Mouse (Mus musculus) bone marrow macrophage, adult 2 months (primary cell): ENCODE data around the gene Tnik. TPM values are rescaled to one million over a fixed set of nuclear protein-coding genes. Genes with fewer than 3 reads are reported as not detected.

Source experiments
- H3K27ac ChIP-seq: 2 replicates; pipeline ENCODE4 v1.5.1; 2012; ENCODE audit warnings: low read depth, low read length; ENCODE audit not compliant: insufficient read depth
- H3K4me1 ChIP-seq: 2 replicates; pipeline ENCODE4 v1.6.1; 2012; ENCODE audit warnings: low read length; ENCODE audit not compliant: control insufficient read depth, insufficient read depth
- H3K4me3 ChIP-seq: 2 replicates; pipeline ENCODE4 v1.5.1; 2012; ENCODE audit warnings: mild to moderate bottlenecking, low read length, moderate library complexity; ENCODE audit not compliant: insufficient read depth
- CTCF ChIP-seq: IDR thresholded peaks from 2 replicates; pipeline ENCODE4 v1.5.1; 2012; ENCODE audit warnings: low read depth, mild to moderate bottlenecking, low read length, moderate library complexity
- POLR2A ChIP-seq: IDR thresholded peaks from 2 replicates; pipeline ENCODE4 v1.6.1; 2012; ENCODE audit warnings: mild to moderate bottlenecking, low read depth, low read length, borderline replicate concordance
- polyA plus RNA-seq: library from polyadenylated mRNA; stranded (reverse); fragments of >200 nt; gene quantifications from 2 replicates; pipeline ENCODE4 v1.2.4, GENCODE M21; 2012; ENCODE audit not compliant: missing spikeins, insufficient read depth, insufficient read length

The Tnik gene
- polyA plus RNA-seq, 1 experiment = 0.54 TPM

- no peak overlapping the region for H3K27ac ChIP-seq
- no peak overlapping the region for H3K4me3 ChIP-seq
- no peak for TF ChIP-seq POLR2A
- TF ChIP-seq CTCF = no peak
- H3K4me1 ChIP-seq = no peaks in the 10 kb centered on the region
Measured at GRCm38 (mm10) chr3:28578950-28579615, 316.1 kb downstream of the Tnik start.

DNA sequence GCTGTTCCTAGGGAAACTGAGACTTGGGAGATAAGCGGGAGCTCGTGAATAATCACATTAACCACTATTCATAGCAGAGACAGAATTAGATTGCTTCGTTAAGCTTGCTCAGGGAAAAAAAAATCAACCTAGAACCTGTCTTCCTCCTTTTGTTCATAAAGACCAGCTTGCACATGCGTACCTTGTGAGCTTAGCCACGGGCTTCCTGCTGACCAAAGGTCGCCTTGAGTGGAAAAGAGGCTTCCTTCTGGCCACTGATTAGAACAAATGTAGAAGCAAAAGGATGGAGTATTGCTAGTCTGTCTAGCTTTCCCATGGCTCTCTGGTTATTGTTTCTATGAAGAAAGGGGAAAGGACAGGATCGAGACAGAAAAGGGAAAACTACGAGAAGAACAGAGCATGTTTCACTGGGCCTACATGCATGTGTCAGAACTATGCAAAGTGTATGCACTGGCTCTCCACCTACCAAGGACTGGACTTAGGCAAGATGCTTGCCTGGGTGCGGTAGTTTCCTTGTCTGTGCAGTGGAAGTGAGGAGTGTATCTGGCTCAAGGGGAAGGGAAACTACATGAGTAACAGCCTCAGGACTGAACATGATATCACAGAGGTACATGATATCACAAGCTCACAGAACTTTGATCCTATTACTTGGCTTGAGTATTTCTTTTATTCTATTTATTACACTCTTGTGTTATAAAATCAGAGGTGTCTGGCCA is 322.9 kb downstream of the Tnik start:
- Histone ChIP-seq H3K4me1 (no peaks in the 10 kb centered on the region), H3K27ac (no peak overlapping the region), H3K4me3 (no peak overlapping the region)
- TF ChIP-seq POLR2A = no peak
- TF ChIP-seq CTCF = no peak

GRCm38 (mm10) chr3:28587808-28588207 is 324.8 kb downstream of the Tnik start:
- no peak overlapping the region for H3K27ac ChIP-seq
- H3K4me1 ChIP-seq = no peaks in the 10 kb centered on the region
- TF ChIP-seq POLR2A = no peak
- no peak overlapping the region for H3K4me3 ChIP-seq

DNA sequence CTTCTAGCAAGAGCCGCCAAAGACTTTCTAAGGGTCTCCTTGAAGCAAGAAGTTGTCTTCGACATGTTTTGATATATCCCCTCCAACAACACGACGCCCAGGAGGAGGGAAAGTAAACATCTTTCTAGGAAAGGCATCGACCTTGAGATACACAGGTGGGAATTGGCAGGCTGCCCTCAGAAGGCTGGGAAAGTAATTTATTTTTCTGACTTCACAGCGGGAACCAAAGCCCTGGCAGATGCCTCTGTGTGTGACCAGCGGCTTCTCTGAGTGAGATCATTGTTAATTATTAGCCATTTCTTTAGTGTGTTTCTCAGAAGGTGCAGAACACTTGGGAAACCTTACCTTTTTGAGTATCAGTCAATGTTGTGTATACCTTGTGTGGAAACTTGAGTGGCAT is 328.3 kb downstream of the Tnik start:
- Histone ChIP-seq H3K4me1 (no peaks in the 10 kb centered on the region), H3K27ac (no peak overlapping the region), H3K4me3 (no peak overlapping the region)
- TF ChIP-seq POLR2A = no peak
- TF ChIP-seq CTCF = no peak

DNA sequence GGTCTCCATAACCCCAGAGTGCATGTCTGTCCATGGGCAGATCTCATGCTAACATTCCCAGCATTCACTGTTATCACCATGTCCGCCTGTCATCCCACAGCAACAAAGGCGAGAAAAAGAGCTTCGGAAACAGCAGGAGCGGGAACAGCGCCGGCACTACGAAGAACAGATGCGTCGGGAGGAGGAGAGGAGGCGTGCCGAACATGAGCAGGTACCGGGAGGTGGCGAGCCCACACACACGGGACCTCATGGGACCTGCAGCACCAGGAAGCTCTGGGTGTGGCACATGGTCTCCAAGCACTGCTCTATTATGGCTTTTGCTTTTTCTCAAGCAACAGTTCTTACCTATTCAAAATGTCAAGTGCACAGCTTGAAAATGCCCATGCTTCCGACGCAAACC is 330.9 kb downstream of the Tnik start:
- Histone ChIP-seq H3K4me3 (no peak overlapping the region), H3K27ac (no peak overlapping the region), H3K4me1 (no peaks in the 10 kb centered on the region)
- TF ChIP-seq CTCF = no peak
- no peak for TF ChIP-seq POLR2A

- H3K4me3 ChIP-seq = no peak overlapping the region
- H3K27ac ChIP-seq = no peak overlapping the region
- no peaks in the 10 kb centered on the region for H3K4me1 ChIP-seq
- TF ChIP-seq POLR2A (no peak), CTCF (no peak)
Measured at GRCm38 (mm10) chr3:28599476-28599875, 336.5 kb downstream of the Tnik start.

DNA sequence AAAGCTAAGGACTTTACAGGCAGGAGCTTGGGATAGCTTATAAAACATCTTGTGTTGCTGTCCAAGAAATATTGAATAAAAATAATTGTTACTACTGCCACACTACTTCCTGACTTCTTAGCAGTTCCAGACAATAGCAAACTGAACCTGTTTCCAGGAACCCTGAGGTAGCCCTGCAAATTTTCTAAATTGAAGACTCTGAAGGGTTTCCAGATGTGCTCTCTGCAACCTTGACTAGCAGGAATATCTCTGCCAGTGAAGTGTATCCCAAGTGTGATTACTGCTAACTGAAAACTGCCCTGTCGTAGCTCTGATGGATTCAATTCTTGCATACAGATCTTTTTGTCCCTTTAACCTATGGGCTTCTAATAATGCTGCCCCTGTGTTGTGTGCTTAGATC is 343.7 kb downstream of the Tnik start:
- no peaks in the 10 kb centered on the region for H3K4me1 ChIP-seq
- H3K4me3 ChIP-seq = no peak overlapping the region
- H3K27ac ChIP-seq = no peak overlapping the region
- no peak for TF ChIP-seq POLR2A
- no peak for TF ChIP-seq CTCF

GRCm38 (mm10) chr3:28612330-28612729 is 349.3 kb downstream of the Tnik start:
- Histone ChIP-seq H3K4me3 (no peak overlapping the region), H3K4me1 (no peaks in the 10 kb centered on the region), H3K27ac (no peak overlapping the region)
- no peak for TF ChIP-seq CTCF
- no peak for TF ChIP-seq POLR2A

GRCm38 (mm10) chr3:28616386-28616785 is 353.4 kb downstream of the Tnik start:
- TF ChIP-seq POLR2A (no peak), CTCF (no peak)
- H3K27ac ChIP-seq = no peak overlapping the region
- no peaks in the 10 kb centered on the region for H3K4me1 ChIP-seq
- H3K4me3 ChIP-seq = no peak overlapping the region

DNA sequence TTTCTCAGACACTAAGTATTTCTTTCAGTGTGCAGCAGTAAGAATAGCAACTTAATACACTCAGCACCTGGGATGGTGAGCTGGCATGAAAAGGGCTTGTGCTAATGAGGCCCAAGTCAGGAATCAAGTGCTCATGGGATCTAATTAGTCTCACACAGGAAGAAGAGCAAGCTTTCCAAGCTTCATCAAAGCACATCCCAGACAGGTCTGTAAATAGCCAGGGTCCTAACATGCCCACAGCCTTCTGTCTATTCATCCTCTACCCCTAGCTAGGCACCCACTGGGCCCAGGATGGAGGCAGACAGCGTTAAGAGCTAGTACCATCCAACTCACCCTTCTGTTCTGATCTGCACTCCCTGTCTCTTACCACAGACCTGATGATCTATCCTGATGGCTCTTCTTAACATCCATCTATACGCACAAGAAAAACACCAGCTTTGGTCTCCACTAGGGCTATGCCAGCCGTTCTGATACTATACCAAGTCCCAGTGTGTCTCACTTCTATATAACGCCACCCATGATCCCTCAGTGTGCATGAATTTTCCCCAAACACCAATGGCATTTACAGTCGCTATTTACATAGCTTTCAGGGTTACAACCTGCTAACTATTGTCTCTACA is 354.1 kb downstream of the Tnik start:
- Histone ChIP-seq H3K4me3 (no peak overlapping the region), H3K4me1 (no peaks in the 10 kb centered on the region), H3K27ac (no peak overlapping the region)
- no peak for TF ChIP-seq CTCF
